Mouse (Mus musculus) olfactory bulb, adult 2 months (tissue): Measurements from ENCODE around the gene Ccdc184. TPM values are rescaled to one million over a fixed set of nuclear protein-coding genes. Genes with fewer than 3 reads are reported as not detected.
A peak's percentile ranks its signal among the peaks of the same experiment; 100 is the strongest.

Experiments used
- H3K27ac ChIP-seq: fragments of 200-500 bp; 2 replicates; pipeline ENCODE4 v1.5.1; 2012; ENCODE audit warnings: low read depth, low read length; ENCODE audit not compliant: insufficient read depth
- H3K4me1 ChIP-seq: fragments of 200-500 bp; 2 replicates; pipeline ENCODE4 v1.6.1; 2012; ENCODE audit warnings: low read length; ENCODE audit not compliant: control insufficient read depth, insufficient read depth
- H3K4me3 ChIP-seq: fragments of 200-500 bp; 2 replicates; pipeline ENCODE4 v1.5.1; 2012; ENCODE audit warnings: mild to moderate bottlenecking, low read depth, low read length, moderate library complexity; ENCODE audit not compliant: insufficient read depth
- CTCF ChIP-seq: fragments of 200-500 bp; IDR thresholded peaks from 2 replicates; pipeline ENCODE4 v1.5.1; 2012; ENCODE audit warnings: low read depth, mild to moderate bottlenecking, low read length, moderate library complexity; ENCODE audit not compliant: insufficient read depth
- POLR2A ChIP-seq: fragments of 200-500 bp; IDR thresholded peaks from 2 replicates; pipeline ENCODE4 v1.6.1; 2012; ENCODE audit warnings: mild to moderate bottlenecking, low read depth, low read length, moderate library complexity; ENCODE audit not compliant: insufficient read depth
- WGBS: fragments of 180-500 bp; shearing (Covaris S2); methylation state at CpG from one replicate; pipeline ENCODE4 v1.1.7; 2018; 5-methylcytosine and 5-hydroxymethylcytosine counted together
- polyA plus RNA-seq: library from polyadenylated mRNA; stranded (reverse); fragments of >200 nt; gene quantifications from 2 replicates; pipeline ENCODE4 v1.2.4, GENCODE M21; 2012; ENCODE audit warnings: low replicate concordance; ENCODE audit not compliant: missing spikeins, insufficient read depth, insufficient read length

Gene Ccdc184
- polyA plus RNA-seq, 1 experiment = not detected

GRCm38 (mm10) chr15:98165525-98165924 is 1.4 kb upstream of the Ccdc184 start, which contains the start of gene Asb8:
Asb8 (minus strand) TSS chr15:98165625.
- TF ChIP-seq CTCF (no peak), POLR2A (no peak)
- WGBS = 91% methylated on average over 5 of the region's 5 CpGs

GRCm38 (mm10) chr15:98167645-98168621 is 975 bp downstream of the Ccdc184 start:
- H3K4me1 ChIP-seq = peaks cover 25% of the 10 kb centered on the region
- WGBS = 2% methylated on average over 69 of the region's 69 CpGs
- peak overlapping the region; percentile 24 for H3K27ac ChIP-seq
- peak overlapping the region; percentile 74 for H3K4me3 ChIP-seq
- TF ChIP-seq POLR2A (peak; percentile 79), CTCF (no peak)

More at GRCm38 (mm10) chr15:98165525-98165924, 1.4 kb upstream of the Ccdc184 start, which contains the start of gene Asb8:
- Histone ChIP-seq H3K4me1 (peaks cover 21% of the 10 kb centered on the region), H3K27ac (no peak within 1 kb of the TSS), H3K4me3 (no peak within 1 kb of the TSS)

GRCm38 (mm10) chr15:98168622-98169004 is 1.7 kb downstream of the Ccdc184 start:
- peak overlapping the region; percentile 74 for H3K4me3 ChIP-seq
- peaks cover 25% of the 10 kb centered on the region for H3K4me1 ChIP-seq
- TF ChIP-seq CTCF (no peak), POLR2A (no peak)
- H3K27ac ChIP-seq = no peak overlapping the region
- 15% methylated on average over 19 of the region's 19 CpGs for WGBS

- H3K4me1 ChIP-seq = peaks cover 25% of the 10 kb centered on the region
- 12% methylated on average over 7 of the region's 7 CpGs for WGBS
- no peak overlapping the region for H3K27ac ChIP-seq
- TF ChIP-seq CTCF (no peak), POLR2A (no peak)
- peak overlapping the region; percentile 41 for H3K4me3 ChIP-seq
These were observed 3.4 kb downstream of the Ccdc184 start for GRCm38 (mm10) chr15:98170365-98170764.

- TF ChIP-seq CTCF = no peak
- WGBS = 79% methylated on average over 9 of the region's 9 CpGs
- Histone ChIP-seq H3K27ac (no peak overlapping the region), H3K4me1 (peaks cover 25% of the 10 kb centered on the region), H3K4me3 (no peak overlapping the region)
These were observed 4.0 kb downstream of the Ccdc184 start for GRCm38 (mm10) chr15:98170917-98171316.

- H3K27ac ChIP-seq = no peak overlapping the region
- H3K4me3 ChIP-seq = no peak overlapping the region
- TF ChIP-seq CTCF (no peak), POLR2A (no peak)
- WGBS = 75% methylated on average over 5 of the region's 5 CpGs
- H3K4me1 ChIP-seq = peaks cover 25% of the 10 kb centered on the region
These were observed 5.2 kb downstream of the Ccdc184 start for GRCm38 (mm10) chr15:98172113-98172512.

GRCm38 (mm10) chr15:98173821-98174220 is 6.9 kb downstream of the Ccdc184 start:
- TF ChIP-seq CTCF = no peak
- no peak for TF ChIP-seq POLR2A
- H3K27ac ChIP-seq = no peak overlapping the region
- 13% methylated on average over 8 of the region's 8 CpGs for WGBS
- no peak overlapping the region for H3K4me3 ChIP-seq
- peaks cover 18% of the 10 kb centered on the region for H3K4me1 ChIP-seq

GRCm38 (mm10) chr15:98177320-98177719 is 10.4 kb downstream of the Ccdc184 start:
- Histone ChIP-seq H3K4me1 (peaks cover 6% of the 10 kb centered on the region; the same call in 1 of the 2 replicates), H3K27ac (no peak overlapping the region), H3K4me3 (no peak overlapping the region)
- 80% methylated on average over 3 of the region's 3 CpGs for WGBS
- TF ChIP-seq POLR2A (no peak), CTCF (no peak)

- Histone ChIP-seq H3K27ac (peak overlapping the region; percentile 61), H3K4me3 (peak overlapping the region; percentile 46), H3K4me1 (peaks cover 6% of the 10 kb centered on the region; the same call in 1 of the 2 replicates)
- WGBS = 3% methylated on average over 26 of the region's 26 CpGs
- TF ChIP-seq POLR2A (no peak), CTCF (no peak)
These were observed 13.7 kb downstream of the Ccdc184 start for GRCm38 (mm10) chr15:98180567-98181131.
